Comparison of ENCODE assay signal across 27 mouse cellular contexts in the genomic region with DNA sequence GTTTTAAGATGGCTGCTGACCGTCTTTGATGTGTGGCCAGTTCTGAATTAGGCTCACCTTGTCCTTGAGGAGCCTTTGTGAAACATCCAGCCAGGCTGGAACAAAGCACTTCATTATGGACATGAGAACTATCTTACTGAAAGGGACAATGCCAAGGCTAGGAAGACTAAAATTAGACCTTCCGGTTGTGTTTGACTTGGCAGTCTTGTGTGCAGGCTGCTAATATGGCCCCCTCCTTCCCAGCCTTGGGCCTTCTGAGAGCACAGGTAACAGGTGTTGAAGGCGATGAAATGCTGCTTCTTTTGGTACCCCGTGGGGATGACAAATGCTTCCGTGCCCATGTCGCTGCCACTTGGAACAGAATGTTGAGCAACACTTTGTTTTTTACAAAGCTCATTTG. TPM values are rescaled to one million over a fixed set of nuclear protein-coding genes. Genes with fewer than 3 reads are reported as not detected.
DNase-seq lines count a peak whose midpoint lies in the region; TF ChIP-seq lines count a peak whose summit lies in the region.
"Had no signal": no experiment of that assay in that cellular context is flagged by ENCODE, and none has a peak within 500 bp of the region (broad histone marks: within the 10 kb centered on the region; RNA-seq: fewer than 3 reads in every experiment).

No protein-coding gene starts in this region.

- H3K4me1 ChIP-seq in cerebellum, adult 2 months (ENCODE audit: control insufficient read depth, insufficient read depth, low read length), result peaks cover 50% of the 10 kb centered on the region
- H3K4me1 ChIP-seq: limb, embryonic 12.5 days; liver, embryonic 15.5 days; midbrain, embryonic 15.5 days had no signal

- 16% methylated on average over 6 of the region's 6 CpGs for WGBS in cerebellum, adult 2 months

- no peak for TF ChIP-seq POLR2A in cerebellum, adult 2 months (IDR thresholded peaks at IDR 0.05; ENCODE audit: borderline replicate concordance, insufficient read depth, low read length)

- peak overlapping the region; percentile 80; the same call in 1 of the 2 replicates for H3K27ac ChIP-seq in cerebellum, adult 2 months (ENCODE audit: insufficient read depth, low read length)
- H3K27ac ChIP-seq: hindbrain, embryonic 14.5 days; limb, embryonic 12.5 days; liver, embryonic 15.5 days; midbrain, embryonic 15.5 days had no signal

- H3K4me3 ChIP-seq in cerebellum, adult 2 months (replicated peaks; ENCODE audit: insufficient read depth, low read depth, low read length), result no peak overlapping the region
- H3K4me3 ChIP-seq: erythroblast, embryonic 14.5 days; heart, embryonic 12.5 days; limb, embryonic 12.5 days; liver, embryonic 15.5 days; midbrain, embryonic 15.5 days had no signal

- peak; percentile 37 for DNase-seq in adrenal gland, adult 8-10 months
- no peak for DNase-seq in adrenal gland, postnatal 4 days (ENCODE audit: low spot score in 2 of 2)
- peak; percentile 43 to 44 for DNase-seq in adrenal gland, postnatal 36 days
- peak; percentile 79 to 95 for DNase-seq in cerebellum, adult 2 months
- DNase-seq in cerebellum, postnatal 14 days, result peak; percentile 66 to 79
- no peak for DNase-seq in left cerebral cortex, adult 8-10 months (ENCODE audit: low spot score in 2 of 2)
- DNase-seq in heart, adult 8-10 months (ENCODE audit: low spot score), result no peak
- DNase-seq in heart, postnatal 10 days, result no peak
- DNase-seq: forebrain, postnatal 0 days; gastrocnemius, postnatal 14 days; heart, adult 18-20 months; kidney, adult 11 months; kidney, postnatal 14 days; lung, postnatal 14 days; right cerebral cortex, postnatal 4 days; thymus, adult 2 months; thymus, postnatal 4 days had no signal

- no peak for TF ChIP-seq CTCF in cerebellum, adult 2 months (IDR thresholded peaks at IDR 0.05; ENCODE audit: borderline replicate concordance, insufficient read depth, low read depth, low read length)

- no peaks in the 10 kb centered on the region for H3K27me3 ChIP-seq in cerebellum, adult 2 months (ENCODE audit: control insufficient read depth, insufficient read depth, low read length)
- H3K27me3 ChIP-seq: heart, embryonic 12.5 days; limb, embryonic 12.5 days; liver, embryonic 15.5 days; midbrain, embryonic 15.5 days had no signal

- intact Hi-C loops in heart, postnatal 10 days (cut with DNase I), result no loop called here

RNA-seq across cellular contexts. Expression of gene Vsnl1, which starts 37.6 kb away (rescaled TPM):
- 10 to 100 TPM; 52.9 to 74.7 (median 58.7) TPM for total RNA-seq in adrenal gland, adult 8-10 months (2022)
- total RNA-seq in adrenal gland, postnatal 4 days (2021), result 10 to 100 TPM; 38.5 to 38.8 TPM
- total RNA-seq in adrenal gland, postnatal 36 days (2021), result 10 to 100 TPM; 32.4 to 53.0 TPM
- 510 and 543 TPM in 2 replicates for polyA plus RNA-seq in cerebellum, adult 2 months (2012; rRNA removed)
- 100 to 1,000 TPM; 592 to 668 (median 627) TPM for total RNA-seq in left cerebral cortex, adult 8-10 months (2022)
- 1 to 10 TPM in 1 of 4 experiments, under 1 TPM in 3; 0.26 to 1.2 (median 0.78) TPM for total RNA-seq in heart, adult 8-10 months (2022)
- total RNA-seq in heart, postnatal 10 days (2021), result 1 to 10 TPM in 1 of 2 experiments, under 1 TPM in 1; 0.45 to 1.8 TPM
- total RNA-seq: hematopoietic stem cell, adult 5-6 weeks; liver, adult 2 months; MEL; neutrophil, adult 5-6 weeks had no signal
- polyA plus RNA-seq: erythroblast, embryonic 14.5 days; liver, adult 2 months had no signal

RNA-seq across cellular contexts. Expression of gene Rad51ap2, which starts 57.1 kb away (rescaled TPM):
- under 1 TPM in 2 of 4 experiments, not detected in 2; 0.17 to 0.34 TPM for total RNA-seq in adrenal gland, adult 8-10 months (2022)
- total RNA-seq in adrenal gland, postnatal 4 days (2021), result under 1 TPM; 0.54 to 0.84 TPM
- under 1 TPM; 0.10 to 0.20 TPM for total RNA-seq in adrenal gland, postnatal 36 days (2021)
- polyA plus RNA-seq in cerebellum, adult 2 months (2012; rRNA removed), result 0.11 and 0.13 TPM in 2 replicates
- 1 to 10 TPM; 2.6 to 3.2 (median 2.8) TPM for total RNA-seq in left cerebral cortex, adult 8-10 months (2022)
- not detected for total RNA-seq in heart, adult 8-10 months (2022)
- total RNA-seq in heart, postnatal 10 days (2021), result not detected
- total RNA-seq: gastrocnemius, postnatal 14 days; heart, adult 18-20 months; hematopoietic stem cell, adult 5-6 weeks; liver, adult 2 months; MEL had no signal
- polyA plus RNA-seq: erythroblast, embryonic 14.5 days; liver, adult 2 months; liver, embryonic 15.5 days; thymus, adult 2 months had no signal

Comparison
In these comparisons a context has a peak if more than half of its experiments do, and no peak if none do; other contexts are left out.
1. DNase-seq: peak in adrenal gland, adult 8-10 months (single experiment), adrenal gland, postnatal 36 days (2 of 2), cerebellum, adult 2 months (2 of 2) and cerebellum, postnatal 14 days (2 of 2); none in adrenal gland, postnatal 4 days (0 of 2), left cerebral cortex, adult 8-10 months (0 of 2), heart, adult 8-10 months (single experiment) and heart, postnatal 10 days (0 of 2).
2. RNA of gene Vsnl1, which starts 37.6 kb away (total RNA-seq): 592 to 668 TPM in left cerebral cortex, adult 8-10 months, 52.9 to 74.7 TPM in adrenal gland, adult 8-10 months, 32.4 to 53.0 TPM in adrenal gland, postnatal 36 days and 38.5 to 38.8 TPM in adrenal gland, postnatal 4 days; 0.45 to 1.8 TPM in heart, postnatal 10 days and 0.26 to 1.2 TPM in heart, adult 8-10 months; every median in the first group is over 10 times any median in the second.